Mouse (Mus musculus): ENCODE data around the gene Prr5. TPM values are rescaled to one million over a fixed set of nuclear protein-coding genes. Genes with fewer than 3 reads are reported as not detected.

Prr5 gene
- polyA plus RNA-seq, 1 experiment from 2014 or later = 35.0 TPM

GRCm38 (mm10) chr15:84661274-84661673, 8.1 kb upstream of the Prr5 start:
- no peak overlapping the region for H3K9ac ChIP-seq (ENCODE audit: low read depth, low read length)
- no peaks in the 10 kb centered on the region for H3K36me3 ChIP-seq (ENCODE audit: insufficient read depth, low read length)
- 89% methylated on average over 5 of the region's 5 CpGs for WGBS
- no peak overlapping the region for H3K4me2 ChIP-seq (ENCODE audit: low read length)
- ATAC-seq (replicated peaks; ENCODE audit: low FRiP score, low read depth) (no peak), DNase-seq (ENCODE audit: low spot score) (no peak)
- no peak overlapping the region for H3K4me3 ChIP-seq (replicated peaks; ENCODE audit: low read depth, low read length)
- TF ChIP-seq CTCF (IDR thresholded peaks at IDR 0.05; ENCODE audit: low read depth) = no peak
- peaks cover 3% of the 10 kb centered on the region; the same call in 1 of the 2 replicates for H3K4me1 ChIP-seq (replicated peaks; ENCODE audit: insufficient read depth, low read length)
- H3K9me3 ChIP-seq (replicated peaks; ENCODE audit: low read length) = no peaks in the 10 kb centered on the region
- no peak overlapping the region for H3K27ac ChIP-seq
- H3K27me3 ChIP-seq (ENCODE audit: insufficient read depth, low read length) = no peaks in the 10 kb centered on the region

GRCm38 (mm10) chr15:84662952-84663684, 6.3 kb upstream of the Prr5 start:
- no peak for TF ChIP-seq CTCF (IDR thresholded peaks at IDR 0.05; ENCODE audit: low read depth)
- ATAC-seq (replicated peaks; ENCODE audit: low FRiP score, low read depth) = peak; percentile 66
- Histone ChIP-seq H3K27ac (no peak overlapping the region), H3K4me1 (replicated peaks; ENCODE audit: insufficient read depth, low read length) (peaks cover 3% of the 10 kb centered on the region; the same call in 1 of the 2 replicates), H3K4me3 (replicated peaks; ENCODE audit: low read depth, low read length) (peak overlapping the region; percentile 45), H3K4me2 (ENCODE audit: low read length) (peak overlapping the region; percentile 82), H3K36me3 (ENCODE audit: insufficient read depth, low read length) (no peaks in the 10 kb centered on the region), H3K9me3 (replicated peaks; ENCODE audit: low read length) (no peaks in the 10 kb centered on the region), H3K27me3 (ENCODE audit: insufficient read depth, low read length) (no peaks in the 10 kb centered on the region), H3K9ac (ENCODE audit: low read depth, low read length) (peak overlapping the region; percentile 57)
- under 1% methylated on average over 55 of the region's 56 CpGs for WGBS
- DNase-seq (ENCODE audit: low spot score) = peak; percentile 91

- Histone ChIP-seq H3K27ac (no peak overlapping the region), H3K9me3 (replicated peaks; ENCODE audit: low read length) (no peaks in the 10 kb centered on the region), H3K9ac (ENCODE audit: low read depth, low read length) (peak overlapping the region; percentile 57; the same call in 1 of the 2 replicates), H3K27me3 (ENCODE audit: insufficient read depth, low read length) (no peaks in the 10 kb centered on the region), H3K36me3 (ENCODE audit: insufficient read depth, low read length) (no peaks in the 10 kb centered on the region), H3K4me1 (replicated peaks; ENCODE audit: insufficient read depth, low read length) (peaks cover 3% of the 10 kb centered on the region; the same call in 1 of the 2 replicates), H3K4me3 (replicated peaks; ENCODE audit: low read depth, low read length) (peak overlapping the region; percentile 45), H3K4me2 (ENCODE audit: low read length) (peak overlapping the region; percentile 82)
- 60% methylated on average over 10 of the region's 10 CpGs for WGBS
- TF ChIP-seq CTCF (IDR thresholded peaks at IDR 0.05; ENCODE audit: low read depth) = no peak
- ATAC-seq (replicated peaks; ENCODE audit: low FRiP score, low read depth) = peak; percentile 25
- no peak for DNase-seq (ENCODE audit: low spot score)
Observed at GRCm38 (mm10) chr15:84663685-84664060, 5.7 kb upstream of the Prr5 start.

DNA sequence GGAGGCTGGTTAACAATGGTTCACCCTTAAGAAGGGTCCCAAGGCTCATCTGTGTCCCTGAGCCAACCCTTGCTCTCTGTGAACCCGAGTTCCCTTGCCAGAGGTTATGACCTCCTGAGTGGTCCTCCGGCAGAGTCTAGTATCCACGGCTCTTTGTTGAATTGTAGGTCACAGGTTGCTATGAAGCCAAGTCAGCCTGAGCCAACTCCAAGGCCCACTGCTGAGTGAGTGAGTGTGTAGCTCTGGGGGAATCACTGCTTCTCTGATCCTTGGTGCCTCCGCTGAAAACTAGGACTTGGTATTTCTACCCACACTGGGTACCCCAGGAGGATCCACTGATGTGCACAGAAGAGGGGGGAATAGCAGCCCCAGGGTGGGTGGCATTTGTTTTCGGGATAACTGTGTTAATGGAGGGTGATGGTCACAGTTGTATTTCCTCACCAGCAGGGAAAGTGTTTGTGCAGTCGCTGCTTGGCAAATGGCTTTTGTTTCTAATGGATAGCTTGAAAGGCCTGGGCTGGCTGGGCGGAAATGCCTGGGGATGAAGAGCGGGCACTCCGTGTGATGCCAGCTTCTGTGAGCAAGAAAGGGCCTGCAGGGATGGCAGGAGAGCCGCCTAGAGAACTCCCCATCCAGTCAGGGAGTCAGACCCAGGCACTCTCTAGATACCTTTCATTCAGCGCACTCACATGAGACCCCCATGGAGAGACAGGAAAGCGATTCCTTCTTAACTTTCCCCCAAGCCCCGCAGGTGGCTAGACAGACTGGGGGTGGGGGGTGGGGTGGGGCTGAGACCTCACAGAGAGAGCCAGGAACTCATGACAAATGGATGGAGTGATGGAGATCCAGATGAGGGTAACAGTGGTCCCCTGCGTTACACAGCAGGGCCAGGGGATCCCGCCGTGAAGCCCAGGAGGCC, 4.6 kb upstream of the Prr5 start:
- WGBS = 55% methylated on average over 16 of the region's 16 CpGs
- H3K4me2 ChIP-seq (ENCODE audit: low read length) = no peak overlapping the region
- no peak overlapping the region for H3K27ac ChIP-seq
- no peak for ATAC-seq (replicated peaks; ENCODE audit: low FRiP score, low read depth)
- no peak for TF ChIP-seq CTCF (IDR thresholded peaks at IDR 0.05; ENCODE audit: low read depth)
- peaks cover 3% of the 10 kb centered on the region; the same call in 1 of the 2 replicates for H3K4me1 ChIP-seq (replicated peaks; ENCODE audit: insufficient read depth, low read length)
- no peak overlapping the region for H3K4me3 ChIP-seq (replicated peaks; ENCODE audit: low read depth, low read length)
- H3K27me3 ChIP-seq (ENCODE audit: insufficient read depth, low read length) = no peaks in the 10 kb centered on the region
- no peaks in the 10 kb centered on the region for H3K9me3 ChIP-seq (replicated peaks; ENCODE audit: low read length)
- H3K36me3 ChIP-seq (ENCODE audit: insufficient read depth, low read length) = no peaks in the 10 kb centered on the region
- H3K9ac ChIP-seq (ENCODE audit: low read depth, low read length) = no peak overlapping the region
- DNase-seq (ENCODE audit: low spot score) = no peak

DNA sequence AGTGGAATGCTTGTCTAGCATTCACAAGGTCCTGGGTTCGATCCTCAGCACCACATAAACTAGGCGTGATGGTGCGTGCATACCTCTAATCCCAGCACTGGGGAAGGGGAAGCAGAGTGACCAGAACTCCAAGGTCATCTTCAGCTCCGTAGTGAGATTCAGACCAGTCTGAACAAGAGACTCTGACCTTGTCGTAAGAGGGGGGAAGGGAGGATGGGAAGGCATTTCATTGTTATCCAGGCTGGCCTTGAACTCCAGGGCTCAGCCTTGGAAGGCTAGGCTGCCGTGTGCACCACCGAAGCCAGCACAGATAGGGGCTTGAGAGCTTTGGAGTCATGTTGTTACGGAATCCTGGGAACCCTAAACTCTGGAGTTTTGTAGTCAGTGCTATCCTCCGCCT, 3.8 kb upstream of the Prr5 start:
- 69% methylated on average over 9 of the region's 9 CpGs for WGBS
- ATAC-seq (replicated peaks; ENCODE audit: low FRiP score, low read depth) = no peak
- Histone ChIP-seq H3K9ac (ENCODE audit: low read depth, low read length) (0 out of 2 replicates have a peak overlapping the region, but pooled peaks have one; percentile 18), H3K9me3 (replicated peaks; ENCODE audit: low read length) (no peaks in the 10 kb centered on the region), H3K4me2 (ENCODE audit: low read length) (no peak overlapping the region), H3K4me3 (replicated peaks; ENCODE audit: low read depth, low read length) (no peak overlapping the region), H3K27ac (no peak overlapping the region), H3K27me3 (ENCODE audit: insufficient read depth, low read length) (no peaks in the 10 kb centered on the region), H3K4me1 (replicated peaks; ENCODE audit: insufficient read depth, low read length) (peaks cover 3% of the 10 kb centered on the region; the same call in 1 of the 2 replicates), H3K36me3 (ENCODE audit: insufficient read depth, low read length) (no peaks in the 10 kb centered on the region)
- no peak for TF ChIP-seq CTCF (IDR thresholded peaks at IDR 0.05; ENCODE audit: low read depth)
- DNase-seq (ENCODE audit: low spot score) = no peak

DNA sequence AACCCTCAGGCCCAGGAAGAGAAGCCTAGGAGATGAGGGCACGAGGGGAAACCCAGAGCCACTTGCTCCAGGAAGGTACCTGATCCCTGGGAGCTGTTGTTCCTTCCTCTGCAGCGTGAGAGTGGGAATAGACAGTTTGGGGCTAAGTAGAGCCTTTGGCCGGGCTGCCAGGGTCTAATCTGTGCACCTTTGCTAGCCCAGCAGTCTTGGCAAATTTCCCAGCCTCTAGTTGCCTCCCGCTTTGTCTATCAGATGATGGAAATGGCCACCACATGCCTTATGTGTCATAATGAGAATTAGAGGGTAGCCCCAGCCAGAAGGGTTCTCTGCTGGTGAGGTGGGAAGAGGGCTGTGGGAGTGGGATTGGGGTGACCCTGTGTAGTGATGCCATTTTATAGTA, 3.4 kb upstream of the Prr5 start:
- H3K27me3 ChIP-seq (ENCODE audit: insufficient read depth, low read length) = no peaks in the 10 kb centered on the region
- no peak overlapping the region for H3K4me2 ChIP-seq (ENCODE audit: low read length)
- H3K9me3 ChIP-seq (replicated peaks; ENCODE audit: low read length) = no peaks in the 10 kb centered on the region
- no peak overlapping the region for H3K27ac ChIP-seq
- peaks cover 3% of the 10 kb centered on the region; the same call in 1 of the 2 replicates for H3K4me1 ChIP-seq (replicated peaks; ENCODE audit: insufficient read depth, low read length)
- no peak for ATAC-seq (replicated peaks; ENCODE audit: low FRiP score, low read depth)
- H3K9ac ChIP-seq (ENCODE audit: low read depth, low read length) = 0 out of 2 replicates have a peak overlapping the region, but pooled peaks have one; percentile 18
- 58% methylated on average over 4 of the region's 4 CpGs for WGBS
- TF ChIP-seq CTCF (IDR thresholded peaks at IDR 0.05; ENCODE audit: low read depth) = no peak
- H3K36me3 ChIP-seq (ENCODE audit: insufficient read depth, low read length) = no peaks in the 10 kb centered on the region
- no peak for DNase-seq (ENCODE audit: low spot score)
- no peak overlapping the region for H3K4me3 ChIP-seq (replicated peaks; ENCODE audit: low read depth, low read length)
